Mouse (Mus musculus): Measurements from ENCODE around the gene Epop.
"Not testable (repeated sequence)": the region's sequence is repeated elsewhere in the genome, so short reads cannot be mapped to it uniquely, and the experiment has no call there.

Epop gene

GRCm38 (mm10) chr11:97660734-97661647 is 31.5 kb upstream of the Epop start:
- in situ Hi-C loops (cut with MboI; ENCODE audit: unreplicated experiment in 2 of 2) = no loop called here

GRCm38 (mm10) chr11:97659990-97660714 is 30.6 kb upstream of the Epop start:
- in situ Hi-C loops (cut with MboI; ENCODE audit: unreplicated experiment in 2 of 2) = no loop called here

GRCm38 (mm10) chr11:97659267-97659989 is 29.9 kb upstream of the Epop start:
- in situ Hi-C loops (cut with MboI; ENCODE audit: unreplicated experiment in 2 of 2) = no loop called here

GRCm38 (mm10) chr11:97658751-97659266 is 29.3 kb upstream of the Epop start:
- in situ Hi-C loops (cut with MboI; ENCODE audit: unreplicated experiment in 2 of 2) = no loop called here

- in situ Hi-C loops (cut with MboI; ENCODE audit: unreplicated experiment in 2 of 2) = not testable (repeated sequence)
Observed at GRCm38 (mm10) chr11:97657967-97658366, 28.5 kb upstream of the Epop start.

GRCm38 (mm10) chr11:97657184-97657945 is 27.9 kb upstream of the Epop start:
- in situ Hi-C loops (cut with MboI; ENCODE audit: unreplicated experiment in 2 of 2) = no loop called here

GRCm38 (mm10) chr11:97656269-97656971 is 26.9 kb upstream of the Epop start:
- in situ Hi-C loops (cut with MboI; ENCODE audit: unreplicated experiment in 2 of 2) = no loop called here

GRCm38 (mm10) chr11:97654210-97654609 is 24.7 kb upstream of the Epop start:
- in situ Hi-C loops (cut with MboI; ENCODE audit: unreplicated experiment in 2 of 2) = no loop called here

- in situ Hi-C loops (cut with MboI; ENCODE audit: unreplicated experiment in 2 of 2) = not testable (repeated sequence)
Observed at GRCm38 (mm10) chr11:97653376-97653775, 23.9 kb upstream of the Epop start.

- in situ Hi-C loops (cut with MboI; ENCODE audit: unreplicated experiment in 2 of 2) = no loop called here
Observed at GRCm38 (mm10) chr11:97650341-97650740, 20.8 kb upstream of the Epop start.

GRCm38 (mm10) chr11:97648541-97648940 is 19.0 kb upstream of the Epop start:
- in situ Hi-C loops (cut with MboI; ENCODE audit: unreplicated experiment in 2 of 2) = not testable (repeated sequence)

- in situ Hi-C loops (cut with MboI; ENCODE audit: unreplicated experiment in 2 of 2) = loop anchor here in 1 of 2 experiments (5.0 kb wide), 1 partner anchor 92 kb away; no protein-coding TSS in a partner anchor
Observed at GRCm38 (mm10) chr11:97644834-97645233, 15.3 kb upstream of the Epop start.

GRCm38 (mm10) chr11:97643380-97644055 is 14.0 kb upstream of the Epop start:
- in situ Hi-C loops (cut with MboI; ENCODE audit: unreplicated experiment in 2 of 2) = loop anchor here in 1 of 2 experiments (5.0 kb wide), 1 partner anchor 94 kb away; no protein-coding TSS in a partner anchor

GRCm38 (mm10) chr11:97642746-97643145 is 13.2 kb upstream of the Epop start:
- in situ Hi-C loops (cut with MboI; ENCODE audit: unreplicated experiment in 2 of 2) = loop anchor here in 1 of 2 experiments (5.0 kb wide), 1 partner anchor 95 kb away; no protein-coding TSS in a partner anchor

GRCm38 (mm10) chr11:97641668-97642067 is 12.2 kb upstream of the Epop start:
- in situ Hi-C loops (cut with MboI; ENCODE audit: unreplicated experiment in 2 of 2) = loop anchor here in 1 of 2 experiments (5.0 kb wide), 1 partner anchor 96 kb away; no protein-coding TSS in a partner anchor

- in situ Hi-C loops (cut with MboI; ENCODE audit: unreplicated experiment in 2 of 2) = no loop called here
Observed at GRCm38 (mm10) chr11:97635468-97636019, 6.0 kb upstream of the Epop start.

- in situ Hi-C loops (cut with MboI; ENCODE audit: unreplicated experiment in 2 of 2) = loop anchor here (5.0 kb wide), 2 partner anchors 60 to 215 kb away; partner anchors contain the start of gene Arhgap23 (in 1 of the 2)
Observed at GRCm38 (mm10) chr11:97632440-97632839, 2.9 kb upstream of the Epop start.

GRCm38 (mm10) chr11:97631938-97632337 is 2.4 kb upstream of the Epop start:
- in situ Hi-C loops (cut with MboI; ENCODE audit: unreplicated experiment in 2 of 2) = loop anchor here (5.0 kb wide), 2 partner anchors 60 to 215 kb away; partner anchors contain the start of gene Arhgap23 (in 1 of the 2)
